Mouse (Mus musculus) E14TG2a.4 (cell line): ENCODE data around the gene Slc43a1.

Experiments
- H3K27me3 ChIP-seq: 2 replicates; pipeline ENCODE4 v1.6.1; 2014; ENCODE audit warnings: low read length, control low read depth; ENCODE audit not compliant: insufficient read depth
- H3K36me3 ChIP-seq: 2 replicates; pipeline ENCODE4 v1.6.1; 2014; ENCODE audit warnings: low read length, control low read depth; ENCODE audit not compliant: insufficient read depth
- H3K4me1 ChIP-seq: replicated peaks from 2 replicates; pipeline ENCODE4 v1.6.1; 2014; ENCODE audit warnings: low read depth, low read length, control low read depth
- H3K4me3 ChIP-seq: replicated peaks from 2 replicates; pipeline ENCODE4 v1.5.1; 2014; ENCODE audit warnings: mild to moderate bottlenecking, low read length
- H3K9me3 ChIP-seq: 2 replicates; pipeline ENCODE4 v1.6.1; 2014; ENCODE audit warnings: low read length, control low read depth
- CTCF ChIP-seq: conservative IDR thresholded peaks from 2 replicates; pipeline ENCODE4 v1.5.1; 2014; ENCODE audit warnings: low read length
- NANOG ChIP-seq: IDR thresholded peaks from 2 replicates; pipeline ENCODE4 v1.6.1; 2014; ENCODE audit warnings: borderline replicate concordance, low read length, mixed read lengths
- POU5F1 ChIP-seq: IDR thresholded peaks from 2 replicates; pipeline ENCODE4 v1.6.1; 2014; ENCODE audit warnings: low read length, borderline replicate concordance

The Slc43a1 gene

GRCm38 (mm10) chr2:84838993-84839980 lies 637 bp downstream of the Slc43a1 start:
- peak overlapping the region; percentile 85 for H3K4me3 ChIP-seq
- H3K36me3 ChIP-seq: peaks cover 29% of the 10 kb centered on the region
- TF ChIP-seq POU5F1: no peak
- no peak for TF ChIP-seq NANOG
- no peak for TF ChIP-seq CTCF

GRCm38 (mm10) chr2:84840016-84840747 lies 1.5 kb downstream of the Slc43a1 start:
- Histone ChIP-seq H3K9me3 (no peaks in the 10 kb centered on the region), H3K27me3 (peaks cover 48% of the 10 kb centered on the region)
- TF ChIP-seq CTCF: no peak
- TF ChIP-seq POU5F1: no peak
- TF ChIP-seq NANOG: no peak

More at GRCm38 (mm10) chr2:84838993-84839980, 637 bp downstream of the Slc43a1 start:
- peaks cover 57% of the 10 kb centered on the region for H3K27me3 ChIP-seq
- peaks cover 59% of the 10 kb centered on the region for H3K4me1 ChIP-seq
- no peaks in the 10 kb centered on the region for H3K9me3 ChIP-seq

GRCm38 (mm10) chr2:84840748-84841563 lies 2.3 kb downstream of the Slc43a1 start:
- Histone ChIP-seq H3K4me1 (peaks cover 51% of the 10 kb centered on the region), H3K4me3 (peak overlapping the region; percentile 85), H3K36me3 (peaks cover 45% of the 10 kb centered on the region), H3K27me3 (peaks cover 42% of the 10 kb centered on the region), H3K9me3 (no peaks in the 10 kb centered on the region)
- TF ChIP-seq NANOG (no peak), POU5F1 (no peak), CTCF (no peak)

More at GRCm38 (mm10) chr2:84840016-84840747, 1.5 kb downstream of the Slc43a1 start:
- Histone ChIP-seq H3K4me3 (peak overlapping the region; percentile 85), H3K36me3 (peaks cover 37% of the 10 kb centered on the region), H3K4me1 (peaks cover 56% of the 10 kb centered on the region)

GRCm38 (mm10) chr2:84841905-84842304 lies 3.3 kb downstream of the Slc43a1 start:
- Histone ChIP-seq H3K9me3 (no peaks in the 10 kb centered on the region), H3K27me3 (peaks cover 39% of the 10 kb centered on the region), H3K4me1 (peaks cover 43% of the 10 kb centered on the region), H3K4me3 (no peak overlapping the region), H3K36me3 (peaks cover 55% of the 10 kb centered on the region)
- no peak for TF ChIP-seq CTCF
- TF ChIP-seq NANOG: no peak
- no peak for TF ChIP-seq POU5F1

GRCm38 (mm10) chr2:84843654-84844053 lies 5.0 kb downstream of the Slc43a1 start:
- no peak for TF ChIP-seq POU5F1
- TF ChIP-seq NANOG: no peak
- TF ChIP-seq CTCF: no peak
- Histone ChIP-seq H3K27me3 (peaks cover 36% of the 10 kb centered on the region), H3K9me3 (no peaks in the 10 kb centered on the region), H3K4me3 (no peak overlapping the region), H3K4me1 (peaks cover 26% of the 10 kb centered on the region), H3K36me3 (peaks cover 72% of the 10 kb centered on the region)

GRCm38 (mm10) chr2:84845226-84845625 lies 6.6 kb downstream of the Slc43a1 start:
- no peak for TF ChIP-seq CTCF
- TF ChIP-seq NANOG: no peak
- TF ChIP-seq POU5F1: no peak
- Histone ChIP-seq H3K27me3 (peaks cover 21% of the 10 kb centered on the region), H3K9me3 (no peaks in the 10 kb centered on the region)

GRCm38 (mm10) chr2:84850407-84851129 lies 11.9 kb downstream of the Slc43a1 start:
- Histone ChIP-seq H3K4me3 (no peak overlapping the region), H3K9me3 (no peaks in the 10 kb centered on the region), H3K4me1 (peaks cover 18% of the 10 kb centered on the region), H3K27me3 (no peaks in the 10 kb centered on the region), H3K36me3 (peaks cover 92% of the 10 kb centered on the region)
- TF ChIP-seq CTCF (no peak), NANOG (no peak), POU5F1 (no peak)

More at GRCm38 (mm10) chr2:84845226-84845625, 6.6 kb downstream of the Slc43a1 start:
- Histone ChIP-seq H3K36me3 (peaks cover 87% of the 10 kb centered on the region), H3K4me3 (no peak overlapping the region), H3K4me1 (peaks cover 15% of the 10 kb centered on the region)
